Mouse (Mus musculus) cerebellum, postnatal 10 days (tissue): ENCODE measurements at regions not wholly inside any gene's neighbourhood (a gene's known extent, or its start where the extent isn't known, plus 50 kb on each side); places are given as distances from the start of the nearest gene placed in this dataset.

Experiments
- DNase-seq, 2 experiments: peaks; one replicate each; pipeline ENCODE4 v3.0.0; 2021; ENCODE audit warnings: mixed read lengths in 2 of 2

DNA sequence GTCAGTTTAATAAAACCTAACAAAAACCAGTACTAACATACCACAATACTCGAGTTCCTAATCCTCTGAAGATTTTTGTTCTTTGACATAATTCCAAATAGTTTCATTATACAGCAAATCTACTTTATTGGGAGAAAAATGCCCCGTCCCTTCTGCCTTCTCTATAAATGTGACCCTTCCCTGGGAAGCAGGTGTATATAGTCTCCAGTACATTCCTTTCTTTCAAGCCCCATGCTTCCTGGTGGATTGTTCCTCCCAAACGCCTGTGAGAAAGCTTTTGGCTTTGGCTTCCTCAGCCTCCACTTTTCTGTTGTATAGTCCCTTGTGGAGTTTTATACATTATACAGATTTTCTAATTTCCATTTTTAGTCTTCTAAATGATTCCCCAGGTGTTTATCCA is 1001.8 kb upstream of the Tenm3 start:
- no peak for DNase-seq

DNA sequence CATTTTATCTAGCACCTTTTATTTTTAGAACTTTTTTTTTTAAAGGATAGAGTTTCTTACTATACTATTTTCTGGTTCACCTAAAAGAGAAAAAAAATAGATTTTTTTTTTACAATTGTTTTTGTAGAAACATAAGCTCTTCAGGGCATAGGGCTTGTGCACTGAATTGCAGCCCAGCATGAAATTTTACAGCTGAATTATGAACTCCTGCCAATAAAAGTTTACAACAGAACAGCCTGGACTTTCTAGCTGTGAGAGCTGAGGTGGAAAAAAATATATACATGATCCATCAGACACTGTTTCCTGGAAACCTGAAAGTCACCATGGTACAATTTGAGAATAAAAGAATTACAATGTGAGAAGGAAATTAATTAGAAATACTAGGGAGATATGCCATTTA is 988.2 kb upstream of the Tenm3 start:
- no peak for DNase-seq

DNA sequence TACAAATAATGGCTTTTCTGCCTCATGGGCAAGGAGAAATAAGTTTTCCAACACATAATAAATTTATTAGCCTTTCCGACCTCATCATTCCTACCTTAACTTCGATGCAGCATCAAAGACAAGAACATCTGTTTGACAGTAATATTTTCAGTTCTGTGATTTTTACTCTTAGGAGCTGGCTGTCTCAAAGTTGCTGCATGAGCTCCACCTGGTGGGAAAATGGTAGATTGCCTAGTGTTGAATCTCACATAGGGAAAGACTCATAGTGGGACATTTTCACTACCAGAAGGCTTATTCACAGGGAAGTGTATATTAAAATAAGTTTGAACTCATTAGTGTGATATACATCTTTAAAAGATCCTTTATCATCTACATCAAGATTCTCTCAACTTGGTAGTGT is 985.6 kb upstream of the Tenm3 start:
- peak; percentile 80 to 85 for DNase-seq

GRCm38 (mm10) chr8:49826231-49826630 is 982.5 kb upstream of the Tenm3 start:
- DNase-seq = peak; percentile 33 to 40

GRCm38 (mm10) chr8:49825000-49825399 is 981.2 kb upstream of the Tenm3 start:
- peak; percentile 47 to 78 for DNase-seq

- DNase-seq = peak; percentile 55 to 66
Measured at GRCm38 (mm10) chr8:49822791-49823190, 979.0 kb upstream of the Tenm3 start.

DNA sequence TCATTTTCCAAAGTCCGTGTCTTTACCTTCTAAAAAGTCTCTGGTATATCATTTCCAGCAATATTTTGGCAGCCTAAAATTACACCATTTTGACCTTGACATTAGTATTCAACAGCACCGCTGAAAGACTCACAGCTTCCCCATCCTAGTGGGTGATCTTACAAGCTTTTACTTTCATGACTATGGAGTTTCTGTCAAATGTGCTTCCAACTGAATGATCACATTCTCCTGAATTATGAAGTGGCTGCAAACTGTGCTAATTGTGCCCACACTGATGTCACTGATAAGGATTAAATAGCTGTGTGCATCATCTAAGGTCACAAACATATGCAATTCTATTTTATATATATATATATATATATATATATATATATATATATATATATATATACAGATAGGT is 955.5 kb upstream of the Tenm3 start:
- no peak for DNase-seq

- no peak for DNase-seq
Measured at GRCm38 (mm10) chr8:49796741-49797140, 953.0 kb upstream of the Tenm3 start.

GRCm38 (mm10) chr8:49794491-49794890 is 950.7 kb upstream of the Tenm3 start:
- no peak for DNase-seq

- DNase-seq = peak; percentile 5 to 20
Measured at GRCm38 (mm10) chr8:49769829-49770228, 926.1 kb upstream of the Tenm3 start.

DNA sequence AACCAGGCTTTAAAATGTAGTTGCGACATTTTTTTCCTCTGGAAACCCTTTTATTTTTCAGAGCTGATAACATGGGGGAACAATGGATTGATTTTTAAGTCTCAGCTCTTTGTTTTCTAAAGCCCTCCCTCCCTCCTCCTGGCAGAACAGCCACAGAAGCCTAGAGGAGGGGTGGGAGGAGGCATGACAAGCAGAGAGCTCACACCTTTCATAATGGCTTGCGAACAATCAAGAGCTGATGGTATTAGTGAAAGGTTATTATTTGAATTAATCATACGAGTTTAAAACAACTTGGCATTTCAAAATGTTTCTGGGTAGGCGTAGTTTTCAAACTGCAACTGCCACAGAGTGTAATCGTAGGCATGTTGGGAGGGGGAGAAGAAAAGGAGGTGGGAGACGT is 894.3 kb upstream of the Tenm3 start:
- DNase-seq = no peak

DNA sequence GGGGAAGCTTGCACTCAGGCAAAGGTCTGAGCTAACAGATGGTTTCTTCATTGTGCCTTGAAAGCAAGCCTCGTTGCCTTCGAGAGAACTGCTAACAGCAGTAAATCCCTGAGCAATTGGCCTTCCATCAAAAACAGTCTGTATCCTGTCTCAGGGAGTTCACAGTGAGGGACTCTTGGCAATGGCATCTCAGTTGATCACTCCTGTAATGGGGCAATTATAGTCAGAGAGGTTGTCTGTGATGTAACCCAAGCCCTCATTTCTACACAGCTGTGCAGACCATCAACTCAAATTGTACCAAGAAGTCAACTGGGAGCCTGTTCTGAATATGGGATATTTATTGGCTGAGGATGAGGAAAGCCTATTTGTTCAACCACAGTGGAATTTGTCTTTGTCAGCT is 885.4 kb upstream of the Tenm3 start:
- peak; percentile 40 to 50 for DNase-seq

- peak; percentile 81 to 87 for DNase-seq
Measured at GRCm38 (mm10) chr8:49712371-49712770, 868.6 kb upstream of the Tenm3 start.

DNA sequence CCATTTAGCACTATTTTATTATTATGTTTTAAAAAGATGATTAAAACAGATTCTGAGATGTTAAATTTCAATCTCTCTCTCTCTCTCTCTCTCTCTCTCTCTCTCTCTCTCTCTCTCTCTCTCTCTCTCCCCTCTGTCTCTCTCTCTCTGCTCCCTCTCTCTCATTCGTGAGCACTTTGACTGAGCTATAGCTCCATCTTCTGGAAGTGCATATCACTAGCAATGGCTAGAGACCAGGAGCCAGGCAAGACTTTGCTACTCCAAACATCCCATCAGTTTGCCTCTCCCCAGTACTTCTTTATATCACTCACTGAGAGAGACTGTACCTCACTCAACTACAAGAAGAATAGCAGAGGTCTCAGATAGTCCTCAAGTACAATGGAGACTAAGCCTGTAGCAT is 865.0 kb upstream of the Tenm3 start:
- DNase-seq = peak; percentile 25 to 30

DNA sequence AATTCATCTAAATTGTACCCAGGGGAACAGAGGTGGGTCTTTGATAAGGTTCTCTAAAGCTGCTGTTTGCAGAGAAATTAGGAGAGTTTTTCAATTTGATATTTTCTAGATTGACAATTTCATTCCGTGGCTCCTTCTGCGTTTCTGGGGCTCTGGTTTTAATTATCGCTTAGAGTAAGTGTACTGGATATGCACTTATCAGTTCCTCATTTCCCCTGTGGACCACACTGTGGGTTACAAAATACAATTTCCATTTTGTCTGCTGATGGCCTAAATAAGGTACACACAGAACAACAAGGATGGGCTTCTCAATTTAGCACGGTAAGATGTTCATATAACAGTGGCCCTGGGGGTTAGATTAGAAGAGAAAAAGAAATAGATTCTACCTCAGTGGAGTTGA is 855.3 kb upstream of the Tenm3 start:
- no peak for DNase-seq

GRCm38 (mm10) chr8:49696709-49697108 is 853.0 kb upstream of the Tenm3 start:
- no peak for DNase-seq
